Mouse (Mus musculus) lung, adult 2 months (tissue): ENCODE data around the gene Zbtb20. TPM values are rescaled to one million over a fixed set of nuclear protein-coding genes. Genes with fewer than 3 reads are reported as not detected.

Source experiments
- DNase-seq: peaks from one replicate; pipeline ENCODE4 v3.0.0; 2022
- H3K4me1 ChIP-seq: fragments of 200-500 bp; 2 replicates; pipeline ENCODE4 v1.6.1; 2011; ENCODE audit warnings: low read length; ENCODE audit not compliant: control insufficient read depth, insufficient read depth
- H3K4me3 ChIP-seq: fragments of 200-500 bp; replicated peaks from 2 replicates; pipeline ENCODE3; 2011; ENCODE audit warnings: low read depth, mild to moderate bottlenecking, control low read depth, low read length; ENCODE audit errors: extremely low read depth
- CTCF ChIP-seq: fragments of 200-500 bp; IDR thresholded peaks from 2 replicates; pipeline ENCODE4 v1.5.1; 2011; ENCODE audit warnings: mild to moderate bottlenecking, low read length, control low read depth; ENCODE audit not compliant: insufficient read depth
- POLR2A ChIP-seq: fragments of 200-500 bp; IDR thresholded peaks from 2 replicates; pipeline ENCODE4 v1.6.1; 2011; ENCODE audit warnings: low read depth, mild to moderate bottlenecking, control low read depth, low read length, borderline replicate concordance; ENCODE audit errors: extremely low read depth
- WGBS: fragments of 180-500 bp; shearing (Covaris S2); methylation state at CpG from one replicate; pipeline ENCODE4 v1.1.7; 2018; 5-methylcytosine and 5-hydroxymethylcytosine counted together
- polyA plus RNA-seq: library from polyadenylated mRNA; depleted of rRNA; stranded (reverse); fragments of >200 nt; gene quantifications from 2 replicates; pipeline ENCODE4 v1.2.3, GENCODE M21; 2012

Zbtb20 gene
- polyA plus RNA-seq, 1 experiment = 30.7 TPM

DNA sequence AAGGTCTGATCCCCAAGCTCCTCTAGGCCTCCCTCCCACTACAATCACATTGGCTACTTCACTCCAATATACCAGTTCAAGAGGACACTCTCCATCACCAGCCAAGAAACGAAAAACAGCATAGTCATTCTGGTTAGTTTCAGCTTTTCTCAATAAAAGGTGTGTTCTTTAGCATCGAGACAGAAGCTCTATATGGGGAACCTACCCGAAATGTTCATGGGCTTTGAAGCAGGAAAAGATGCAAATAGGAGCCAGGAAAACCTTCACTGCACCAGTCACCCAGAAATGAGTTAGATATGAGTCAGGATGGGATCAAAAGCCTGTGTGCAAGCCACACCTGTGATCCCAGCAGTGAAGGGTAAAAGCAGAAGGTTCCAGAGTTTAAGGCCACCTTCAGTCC is 601.2 kb downstream of the Zbtb20 start:
- H3K4me1 ChIP-seq = peaks cover 8% of the 10 kb centered on the region; the same call in 1 of the 2 replicates
- no peak for DNase-seq
- TF ChIP-seq POLR2A (no peak), CTCF (no peak)
- WGBS = 84% methylated on average over 3 of the region's 3 CpGs
- no peak overlapping the region for H3K4me3 ChIP-seq

DNA sequence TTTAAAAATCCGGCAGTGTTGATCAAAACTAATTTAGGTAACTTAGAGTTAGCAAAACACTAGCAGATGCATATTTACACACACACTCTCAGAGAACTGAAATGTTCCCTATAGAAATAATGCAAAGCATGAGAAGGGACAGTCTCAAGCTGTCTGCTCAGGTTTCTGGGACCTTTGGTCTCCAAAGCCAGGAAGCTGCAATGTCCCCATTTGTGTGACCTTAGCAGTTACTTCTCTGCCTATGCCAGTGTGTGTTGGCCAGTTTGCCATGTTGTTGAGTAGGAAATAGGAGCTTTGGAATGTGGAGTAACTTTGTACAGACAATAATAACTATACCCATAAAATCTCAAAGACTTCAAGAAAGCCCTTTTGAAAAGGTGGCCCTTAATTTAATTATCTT is 602.7 kb downstream of the Zbtb20 start:
- TF ChIP-seq CTCF = no peak
- no peak for TF ChIP-seq POLR2A
- no peak for DNase-seq
- 44% methylated on average over 1 of the region's 1 CpGs for WGBS
- Histone ChIP-seq H3K4me3 (no peak overlapping the region), H3K4me1 (peaks cover 8% of the 10 kb centered on the region; the same call in 1 of the 2 replicates)

DNA sequence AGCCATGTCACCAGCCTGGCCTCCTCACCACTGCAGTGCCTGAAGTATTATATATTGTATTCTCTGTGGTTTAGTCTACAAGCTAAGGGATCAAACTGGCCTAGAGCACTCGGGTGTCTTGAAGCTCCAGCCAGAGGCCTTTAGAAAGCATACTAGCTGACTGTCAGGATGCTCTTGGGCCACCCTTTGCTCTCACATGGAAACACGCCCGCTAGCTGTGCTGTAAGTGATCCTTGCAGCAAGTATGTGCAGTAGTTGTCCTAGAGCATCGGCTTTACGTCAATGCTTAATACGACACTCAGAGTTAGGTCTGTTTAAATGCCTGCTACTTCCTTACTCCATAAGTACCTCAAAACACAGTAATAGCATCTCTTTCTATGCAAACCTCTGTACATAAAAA is 604.9 kb downstream of the Zbtb20 start:
- peaks cover 8% of the 10 kb centered on the region; the same call in 1 of the 2 replicates for H3K4me1 ChIP-seq
- no peak overlapping the region for H3K4me3 ChIP-seq
- TF ChIP-seq POLR2A = no peak
- TF ChIP-seq CTCF = no peak
- WGBS = 87% methylated on average over 6 of the region's 6 CpGs
- DNase-seq = no peak

DNA sequence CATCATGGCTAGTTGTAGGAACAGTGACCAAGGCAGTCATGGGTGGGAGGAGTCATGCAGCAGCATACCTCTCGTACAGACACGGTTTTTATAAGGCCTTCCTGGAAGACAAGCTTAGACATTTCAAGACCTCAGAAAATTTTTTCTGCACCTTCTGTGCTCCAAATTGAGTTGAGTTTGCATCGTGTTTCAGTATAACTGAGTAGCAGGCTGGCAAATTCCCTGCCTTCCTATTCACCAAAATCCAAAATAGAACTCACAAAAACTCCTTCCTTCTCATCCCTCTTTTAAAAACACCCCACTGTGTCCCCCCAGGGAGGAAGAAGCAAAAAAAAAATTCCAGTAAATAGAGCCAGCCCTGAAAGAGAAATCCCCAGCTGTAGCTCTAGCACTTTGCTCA is 606.4 kb downstream of the Zbtb20 start:
- TF ChIP-seq CTCF (no peak), POLR2A (no peak)
- no peak for DNase-seq
- Histone ChIP-seq H3K4me3 (no peak overlapping the region), H3K4me1 (peaks cover 8% of the 10 kb centered on the region; the same call in 1 of the 2 replicates)
- 67% methylated on average over 3 of the region's 3 CpGs for WGBS

DNA sequence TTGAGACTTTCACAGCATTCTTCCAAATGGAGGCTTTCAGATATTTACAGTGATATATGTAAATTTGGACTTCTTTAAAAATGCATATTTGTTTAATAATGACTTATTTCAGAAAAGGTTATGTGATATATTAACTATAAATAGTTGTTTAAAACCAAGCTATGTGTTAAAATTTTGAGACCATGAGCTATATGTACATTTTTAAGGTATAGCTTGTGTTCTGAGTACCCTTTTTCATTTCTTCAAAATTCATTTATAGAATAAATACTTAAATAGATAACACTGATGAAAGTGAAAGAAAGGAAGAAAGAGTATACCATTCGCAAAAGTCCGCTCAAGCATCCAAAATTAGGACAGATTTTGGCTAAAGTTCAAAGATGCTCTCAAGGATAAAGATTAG is 607.1 kb downstream of the Zbtb20 start:
- H3K4me3 ChIP-seq = no peak overlapping the region
- no peak for DNase-seq
- peaks cover 6% of the 10 kb centered on the region; the same call in 1 of the 2 replicates for H3K4me1 ChIP-seq
- TF ChIP-seq CTCF (no peak), POLR2A (no peak)
- WGBS = 81% methylated on average over 2 of the region's 2 CpGs

DNA sequence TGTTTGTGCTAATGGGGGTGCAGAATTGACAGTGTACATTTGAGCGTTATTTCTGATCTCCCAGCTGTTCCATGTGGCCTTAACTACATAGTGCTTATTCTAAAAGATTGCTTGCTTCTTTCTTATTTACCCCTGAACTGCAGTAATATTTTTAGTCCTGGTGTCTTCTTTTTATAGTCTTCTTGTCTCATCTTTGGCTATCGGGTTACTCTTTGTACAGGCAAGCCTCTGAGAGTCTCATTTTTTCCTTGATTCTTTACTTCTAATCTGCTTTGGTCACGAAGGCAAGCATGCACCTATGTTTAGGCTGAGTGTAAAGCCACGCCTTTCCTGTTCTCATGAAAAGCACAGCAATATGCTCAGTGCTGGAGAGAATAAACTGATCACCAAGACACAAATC is 608.7 kb downstream of the Zbtb20 start:
- peaks cover 2% of the 10 kb centered on the region; the same call in 1 of the 2 replicates for H3K4me1 ChIP-seq
- DNase-seq = no peak
- TF ChIP-seq CTCF = no peak
- no peak for TF ChIP-seq POLR2A
- 65% methylated on average over 4 of the region's 4 CpGs for WGBS
- H3K4me3 ChIP-seq = no peak overlapping the region

DNA sequence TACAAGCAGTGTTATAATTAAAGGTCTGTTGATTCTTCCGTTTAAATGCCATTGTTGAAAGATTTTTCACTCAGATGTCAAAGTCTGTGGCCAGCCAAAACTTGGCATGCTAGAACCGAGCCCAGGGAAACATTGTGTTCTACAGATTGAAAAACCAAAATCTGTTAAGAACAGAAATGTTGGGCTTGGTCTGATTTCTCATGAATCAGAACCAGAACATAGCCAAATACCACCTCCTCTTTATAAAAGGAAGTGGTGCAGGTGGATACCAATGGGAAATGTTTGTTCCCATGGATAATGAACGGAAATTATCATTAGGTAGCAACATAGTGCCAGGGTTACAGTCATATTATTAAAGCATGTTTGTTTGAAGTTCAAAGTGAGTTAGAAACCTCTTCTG is 613.7 kb downstream of the Zbtb20 start:
- WGBS = 70% methylated on average over 3 of the region's 3 CpGs
- no peak overlapping the region for H3K4me3 ChIP-seq
- TF ChIP-seq CTCF (no peak), POLR2A (no peak)
- H3K4me1 ChIP-seq = peaks cover 2% of the 10 kb centered on the region; the same call in 1 of the 2 replicates
- no peak for DNase-seq

DNA sequence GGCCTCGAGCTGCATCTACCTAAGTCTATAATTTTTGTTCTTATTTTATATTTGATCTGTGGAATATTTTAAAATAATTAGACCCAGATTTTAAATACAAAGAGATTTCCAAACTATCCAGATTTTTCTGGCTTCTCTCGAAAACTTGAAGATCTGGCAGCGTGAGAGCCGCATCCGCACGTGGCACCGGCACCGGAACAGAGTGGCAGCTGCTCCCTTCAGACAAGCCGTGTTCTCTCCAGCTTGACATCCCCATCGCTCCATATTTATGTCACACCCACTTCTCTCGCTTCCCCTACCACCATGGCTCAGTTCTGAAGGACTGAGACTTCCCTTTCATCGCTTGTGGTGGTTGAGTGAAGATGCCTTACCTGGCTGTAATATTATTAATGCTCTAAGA is 614.3 kb downstream of the Zbtb20 start:
- TF ChIP-seq POLR2A (no peak), CTCF (no peak)
- WGBS = 94% methylated on average over 12 of the region's 12 CpGs
- H3K4me1 ChIP-seq = peaks cover 2% of the 10 kb centered on the region; the same call in 1 of the 2 replicates
- no peak overlapping the region for H3K4me3 ChIP-seq
- DNase-seq = no peak

DNA sequence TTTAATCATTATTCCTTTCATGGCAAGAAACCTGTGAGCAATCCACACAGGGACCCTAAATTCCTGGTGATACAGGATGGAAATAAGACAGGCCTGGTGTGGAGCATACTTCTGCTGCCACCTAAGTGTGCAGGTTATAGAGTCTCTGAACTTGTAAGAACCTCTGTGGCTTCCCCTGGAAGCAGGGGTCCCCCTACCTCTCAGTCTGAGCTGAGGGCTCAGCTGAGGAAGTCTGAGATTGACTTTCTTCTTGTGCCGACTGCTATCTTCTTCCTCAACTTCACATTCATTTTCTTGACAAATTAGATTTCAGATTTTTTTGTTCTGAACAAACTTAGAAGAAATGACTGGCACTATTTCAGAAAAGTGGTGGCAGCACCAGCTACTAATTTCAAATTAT is 617.2 kb downstream of the Zbtb20 start:
- peaks cover 4% of the 10 kb centered on the region for H3K4me1 ChIP-seq
- H3K4me3 ChIP-seq = no peak overlapping the region
- no peak for TF ChIP-seq CTCF
- TF ChIP-seq POLR2A = no peak
- DNase-seq = no peak
- 78% methylated on average over 1 of the region's 1 CpGs for WGBS

DNA sequence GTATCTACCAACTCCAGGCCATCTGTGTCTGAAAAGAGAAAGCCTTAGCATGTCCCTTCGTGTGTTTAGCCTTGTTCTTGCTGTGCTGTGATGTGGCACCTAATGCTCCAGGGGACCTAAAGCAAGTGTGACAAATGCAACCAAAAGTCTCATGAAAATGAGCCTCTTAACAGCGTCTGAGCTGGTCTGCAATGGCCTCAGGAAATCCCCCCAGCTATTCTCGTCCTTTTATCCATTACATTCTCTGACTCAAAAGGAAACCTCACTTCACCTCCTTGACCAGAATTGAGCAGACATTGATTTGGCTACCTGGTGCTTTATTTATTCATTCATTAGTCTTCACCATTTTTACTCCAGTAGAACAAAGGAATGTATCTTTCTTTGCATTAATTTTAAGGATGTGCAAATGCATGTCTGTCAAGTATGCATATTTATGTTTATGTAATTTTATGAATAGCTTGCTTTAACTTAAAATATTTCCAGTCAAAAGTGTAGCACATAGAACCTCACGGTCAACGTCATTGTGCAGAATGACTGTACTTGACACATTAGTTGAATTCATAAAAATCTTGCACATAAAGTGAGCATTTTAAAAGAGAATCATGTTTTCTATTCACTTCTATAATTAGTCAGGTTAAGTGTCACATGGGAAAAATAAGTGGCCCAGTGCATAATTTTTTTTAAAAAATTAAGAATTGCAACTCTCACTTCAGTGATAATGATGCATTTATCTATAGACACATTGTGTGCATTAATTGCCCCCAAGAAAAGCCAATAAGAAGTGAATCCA is 618.1 kb downstream of the Zbtb20 start:
- H3K4me3 ChIP-seq = no peak overlapping the region
- WGBS = 78% methylated on average over 5 of the region's 5 CpGs
- no peak for DNase-seq
- TF ChIP-seq POLR2A = no peak
- TF ChIP-seq CTCF = no peak
- H3K4me1 ChIP-seq = peaks cover 4% of the 10 kb centered on the region; the same call in 1 of the 2 replicates
